Mouse (Mus musculus): ENCODE measurements at regions not wholly inside any gene's neighbourhood (a gene's known extent, or its start where the extent isn't known, plus 50 kb on each side); places are given as distances from the start of the nearest gene placed in this dataset.

DNA sequence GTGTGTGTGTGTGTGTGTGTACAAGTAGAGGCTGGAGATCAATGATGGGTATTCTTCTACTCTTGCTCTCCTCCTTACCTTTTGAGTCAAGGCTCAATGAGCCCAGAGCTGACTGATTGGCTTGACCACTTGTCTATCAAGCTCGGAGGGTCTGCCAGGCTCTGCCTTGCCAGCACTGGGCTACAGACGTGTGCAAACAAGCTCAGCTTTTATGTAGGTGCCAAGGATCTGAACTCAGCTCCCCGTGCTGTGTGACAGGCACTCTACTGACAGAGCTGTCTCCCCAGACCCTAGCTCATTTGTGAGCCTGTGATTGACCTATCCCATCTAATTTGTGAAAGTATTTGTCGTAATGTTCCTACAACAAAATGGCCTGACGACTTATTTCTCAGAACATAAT, 54.2 kb upstream of the Cdc42bpa start:
- in situ Hi-C loops (cut with MboI; ENCODE audit: low sequenced_read_pairs), result no loop called here

DNA sequence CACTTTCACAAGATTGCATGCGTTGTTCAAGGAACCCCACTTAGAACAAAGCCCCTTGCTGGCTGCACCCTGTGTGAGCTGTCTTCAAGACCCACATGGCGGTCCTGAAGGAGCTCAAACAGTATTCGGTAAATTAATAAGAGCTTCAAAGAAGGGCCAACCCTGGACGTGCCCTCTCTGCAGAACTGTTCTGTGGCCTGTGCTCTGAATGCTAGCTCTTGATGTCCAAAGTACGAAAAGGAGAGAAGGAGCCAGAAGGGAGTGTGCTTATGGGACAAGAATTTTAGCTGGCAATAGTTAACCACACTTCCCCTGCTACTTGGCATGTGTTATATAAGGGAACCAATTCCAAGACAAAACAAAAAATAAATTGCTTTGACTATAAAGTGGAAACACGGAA, 67.6 kb upstream of the Cdc42bpa start:
- in situ Hi-C loops (cut with MboI; ENCODE audit: low sequenced_read_pairs), result no loop called here

- in situ Hi-C loops (cut with MboI; ENCODE audit: low sequenced_read_pairs), result no loop called here
Measured at GRCm38 (mm10) chr1:179887921-179888320, 72.4 kb upstream of the Cdc42bpa start.

GRCm38 (mm10) chr1:179881222-179881621, 77.7 kb upstream of the Ahctf1 start:
- in situ Hi-C loops (cut with MboI; ENCODE audit: low sequenced_read_pairs), result no loop called here

DNA sequence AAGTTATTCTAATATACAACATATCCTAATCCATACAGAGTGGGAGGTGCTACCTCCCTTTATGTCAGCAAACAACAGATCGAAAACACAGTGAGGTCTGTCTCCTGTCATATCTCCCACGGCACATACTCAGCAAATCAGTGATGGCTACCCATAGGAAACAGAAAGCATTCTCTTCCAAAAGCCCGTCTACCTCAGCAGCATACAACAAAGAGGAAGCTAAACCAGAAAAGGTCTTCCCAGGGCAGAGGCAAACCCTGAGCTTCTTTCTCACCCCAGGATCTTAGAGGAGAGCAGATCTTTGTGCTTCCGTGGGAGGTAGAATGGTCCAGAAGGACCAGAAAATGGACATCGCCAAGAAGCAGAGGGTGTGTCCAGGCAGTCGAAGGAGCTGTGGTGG, 74.4 kb upstream of the Ahctf1 start:
- in situ Hi-C loops (cut with MboI; ENCODE audit: low sequenced_read_pairs), result no loop called here

GRCm38 (mm10) chr1:179873772-179874555, 70.5 kb upstream of the Ahctf1 start:
- in situ Hi-C loops (cut with MboI; ENCODE audit: low sequenced_read_pairs), result loop anchor here (5.0 to 25.0 kb wide), 2 partner anchors 48 to 288 kb away; no protein-coding TSS in a partner anchor

- in situ Hi-C loops (cut with MboI; ENCODE audit: low sequenced_read_pairs), result loop anchor here (5.0 to 25.0 kb wide), 2 partner anchors 50 to 290 kb away; no protein-coding TSS in a partner anchor
Measured at GRCm38 (mm10) chr1:179871961-179872360, 68.5 kb upstream of the Ahctf1 start.

DNA sequence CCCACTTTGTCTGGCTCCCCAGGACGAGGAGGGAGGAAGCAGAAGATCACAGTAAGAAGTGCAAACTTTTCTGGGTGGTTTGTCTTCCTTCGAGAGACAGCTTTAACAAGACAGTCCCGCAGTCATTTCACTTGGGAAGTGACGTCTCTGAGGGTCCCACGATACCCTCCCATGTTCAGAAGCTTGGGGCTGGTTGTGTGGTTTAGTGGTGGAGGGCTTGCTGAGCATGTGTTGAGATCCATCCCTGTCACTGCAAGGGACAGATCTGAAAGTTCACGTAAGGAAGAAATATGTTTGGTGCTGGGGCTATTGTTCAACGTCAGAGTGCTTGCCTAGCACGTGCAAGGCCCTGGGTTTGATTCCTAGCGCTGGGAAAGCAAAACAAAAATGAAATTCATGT, 65.2 kb upstream of the Ahctf1 start:
- in situ Hi-C loops (cut with MboI; ENCODE audit: low sequenced_read_pairs), result loop anchor here (25.0 kb wide), 1 partner anchor 294 kb away; no protein-coding TSS in a partner anchor

DNA sequence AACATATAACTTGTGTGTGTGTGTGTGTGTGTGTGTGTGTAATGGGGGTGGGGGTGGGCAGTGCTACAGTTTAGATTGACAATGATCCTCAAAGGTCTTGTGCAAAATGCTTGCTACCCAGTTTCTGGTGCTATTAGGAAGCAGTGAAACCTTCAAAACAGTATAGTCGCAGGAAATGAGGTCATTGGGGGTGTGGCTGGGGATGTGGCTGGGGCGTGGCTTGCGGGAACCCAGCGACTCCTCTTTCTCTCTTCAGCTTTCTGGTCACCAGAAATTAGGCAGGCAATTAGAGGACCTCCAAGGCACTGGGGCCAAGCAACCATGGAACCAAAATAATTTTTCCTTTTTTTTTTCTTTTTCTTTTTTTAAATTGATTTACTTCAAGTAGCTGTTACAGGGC, 64.0 kb upstream of the Ahctf1 start:
- in situ Hi-C loops (cut with MboI; ENCODE audit: low sequenced_read_pairs), result loop anchor here (25.0 kb wide), 1 partner anchor 295 kb away; no protein-coding TSS in a partner anchor

DNA sequence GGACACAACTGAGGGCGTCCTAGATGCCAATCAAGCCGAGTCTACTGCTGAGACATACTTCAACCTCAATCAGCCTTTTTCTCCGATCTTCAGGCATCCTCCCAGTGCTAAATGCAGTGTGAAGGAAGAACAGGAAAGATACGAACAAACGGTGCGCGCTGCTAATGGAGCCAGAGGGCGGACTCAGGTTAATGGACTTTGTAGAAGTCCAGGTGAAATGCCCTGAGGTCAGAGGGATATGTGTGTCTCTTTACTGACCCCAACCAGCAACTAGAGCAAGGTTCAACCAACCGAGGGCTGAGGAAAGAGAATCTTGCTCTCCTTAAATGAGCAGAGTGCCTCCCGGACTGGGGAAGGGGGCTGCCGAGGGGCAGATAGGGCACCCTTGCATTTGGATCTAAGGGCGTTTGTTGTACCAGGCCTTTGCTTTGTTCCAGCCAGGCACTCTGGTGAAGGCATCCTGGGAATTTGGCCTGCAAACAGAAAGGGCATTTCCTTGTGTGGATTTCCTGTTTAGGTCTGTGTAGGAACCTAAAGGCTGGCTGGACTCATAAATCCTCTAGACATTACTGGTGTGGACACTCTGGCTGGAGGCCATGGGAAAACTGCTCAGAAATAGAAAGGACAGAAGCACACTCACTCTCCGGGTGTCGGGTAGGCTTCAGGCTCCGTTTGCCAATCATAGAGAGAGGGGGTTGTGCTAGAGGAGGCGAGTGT, 62.7 kb upstream of the Ahctf1 start:
- in situ Hi-C loops (cut with MboI; ENCODE audit: low sequenced_read_pairs), result loop anchor here (25.0 kb wide), 1 partner anchor 296 kb away; no protein-coding TSS in a partner anchor

- in situ Hi-C loops (cut with MboI; ENCODE audit: low sequenced_read_pairs), result loop anchor here (25.0 kb wide), 1 partner anchor 297 kb away; no protein-coding TSS in a partner anchor
Measured at GRCm38 (mm10) chr1:179865561-179865960, 62.1 kb upstream of the Ahctf1 start.

DNA sequence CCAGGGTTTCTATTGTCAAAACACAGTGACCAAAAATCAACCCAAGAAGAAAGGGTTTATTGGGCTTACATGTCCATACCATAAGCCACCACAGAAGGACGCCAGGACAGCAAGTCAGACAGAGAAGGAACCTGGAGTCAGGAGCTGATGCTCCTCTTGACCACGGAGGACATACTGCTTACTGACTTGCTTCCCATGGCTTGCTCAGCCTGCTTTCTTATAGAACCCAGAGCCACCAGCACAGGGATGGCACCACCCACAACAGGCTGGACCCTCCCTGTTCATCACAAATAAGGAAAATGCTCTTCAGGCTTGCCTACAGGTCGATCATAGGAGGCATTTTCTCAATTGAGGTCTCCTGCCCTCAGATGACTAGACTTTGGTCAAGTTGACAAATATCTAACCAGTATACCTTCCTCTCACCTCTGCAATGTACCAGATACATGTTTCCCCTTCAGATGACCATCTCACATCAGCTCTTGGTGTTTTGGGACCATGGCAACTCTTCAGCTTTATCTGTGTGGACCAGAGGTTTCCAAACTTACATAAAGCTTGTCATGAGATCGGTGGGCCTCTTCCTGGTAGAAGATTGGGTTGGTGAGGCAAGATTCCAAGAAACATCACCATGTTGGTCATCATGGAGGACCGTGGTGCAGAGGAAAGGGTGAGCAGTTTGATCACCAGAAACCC, 61.2 kb upstream of the Ahctf1 start:
- in situ Hi-C loops (cut with MboI; ENCODE audit: low sequenced_read_pairs), result loop anchor here (25.0 kb wide), 1 partner anchor 298 kb away; no protein-coding TSS in a partner anchor

GRCm38 (mm10) chr1:179863420-179863819, 59.9 kb upstream of the Ahctf1 start:
- in situ Hi-C loops (cut with MboI; ENCODE audit: low sequenced_read_pairs), result loop anchor here (25.0 kb wide), 1 partner anchor 299 kb away; no protein-coding TSS in a partner anchor

GRCm38 (mm10) chr1:179862941-179863340, 59.5 kb upstream of the Ahctf1 start:
- in situ Hi-C loops (cut with MboI; ENCODE audit: low sequenced_read_pairs), result loop anchor here (25.0 kb wide), 1 partner anchor 299 kb away; no protein-coding TSS in a partner anchor

DNA sequence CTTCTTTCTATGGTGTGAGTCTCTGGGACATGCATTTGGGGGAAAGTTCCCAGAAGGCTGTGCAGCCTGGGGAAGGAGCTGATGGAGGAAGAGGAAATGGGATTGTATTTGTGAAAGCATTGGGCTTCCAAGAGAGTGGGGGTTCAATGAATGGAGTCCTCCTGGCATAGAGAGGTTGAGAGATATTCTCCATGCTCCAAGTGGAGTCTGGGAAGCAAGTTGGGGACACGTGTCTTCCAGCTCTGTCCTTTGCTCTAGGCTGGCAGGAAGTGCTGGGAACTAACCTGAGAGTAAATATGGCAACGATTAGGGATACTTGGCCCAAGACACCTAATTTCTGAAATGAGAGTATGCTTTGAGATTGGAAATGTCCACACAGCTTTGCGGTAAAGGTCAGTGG, 58.3 kb upstream of the Ahctf1 start:
- in situ Hi-C loops (cut with MboI; ENCODE audit: low sequenced_read_pairs), result loop anchor here (25.0 kb wide), 1 partner anchor 301 kb away; no protein-coding TSS in a partner anchor

DNA sequence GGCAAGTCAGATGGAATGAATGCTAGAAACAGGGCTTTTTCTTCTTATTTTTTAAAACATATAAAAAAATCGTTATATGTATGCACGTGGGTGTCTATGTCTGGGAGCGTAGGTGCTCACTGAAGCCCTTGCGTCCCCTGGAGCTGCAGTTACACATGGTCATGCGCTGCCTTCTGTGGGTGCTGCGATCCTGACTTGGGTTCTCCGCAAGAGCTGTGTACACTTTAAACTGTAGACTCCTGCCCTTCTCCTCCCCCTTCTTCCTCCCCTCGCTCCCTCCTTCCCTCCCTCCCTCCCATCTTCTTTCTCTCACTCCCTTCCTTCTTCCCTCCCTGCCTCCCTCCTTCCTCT, 56.0 kb upstream of the Ahctf1 start:
- in situ Hi-C loops (cut with MboI; ENCODE audit: low sequenced_read_pairs), result loop anchor here (25.0 kb wide), 1 partner anchor 303 kb away; no protein-coding TSS in a partner anchor

- in situ Hi-C loops (cut with MboI; ENCODE audit: low sequenced_read_pairs), result loop anchor here (25.0 kb wide), 1 partner anchor 303 kb away; no protein-coding TSS in a partner anchor
Measured at GRCm38 (mm10) chr1:179858780-179859551, 55.5 kb upstream of the Ahctf1 start.

GRCm38 (mm10) chr1:179854288-179854965, 50.9 kb upstream of the Ahctf1 start:
- in situ Hi-C loops (cut with MboI; ENCODE audit: low sequenced_read_pairs), result loop anchor here (25.0 kb wide), 1 partner anchor 308 kb away; no protein-coding TSS in a partner anchor
